Mouse (Mus musculus) intestine, postnatal 0 days (tissue): ENCODE measurements around the gene Adat3. TPM values are rescaled to one million over a fixed set of nuclear protein-coding genes. Genes with fewer than 3 reads are reported as not detected.
"Not testable (repeated sequence)": the region's sequence is repeated elsewhere in the genome, so short reads cannot be mapped to it uniquely, and the experiment has no call there.

Experiments used
- ATAC-seq: fragments of 200-750 bp; cut with Nextera tagmentation; 2 replicates; pipeline ENCODE4 v1.8.0; 2017; ENCODE audit warnings: mild to moderate bottlenecking, moderate TSS enrichment, moderate library complexity
- H3K27ac ChIP-seq: fragments of 300-500 bp; sonication (generic); 2 replicates; pipeline ENCODE4 v1.5.1; 2014; ENCODE audit warnings: mild to moderate bottlenecking, low read depth, low read length, moderate library complexity
- H3K27me3 ChIP-seq: fragments of 300-500 bp; sonication (generic); replicated peaks from 2 replicates; pipeline ENCODE4 v1.6.1; 2014; ENCODE audit warnings: low read length, mixed read lengths; ENCODE audit not compliant: control insufficient read depth, insufficient read depth
- H3K36me3 ChIP-seq: fragments of 300-500 bp; sonication (generic); 2 replicates; pipeline ENCODE4 v1.6.1; 2014; ENCODE audit warnings: mild to moderate bottlenecking, moderate library complexity; ENCODE audit not compliant: control insufficient read depth, insufficient read depth
- H3K4me1 ChIP-seq: fragments of 300-500 bp; sonication (generic); replicated peaks from 2 replicates; pipeline ENCODE4 v1.6.1; 2014; ENCODE audit warnings: antibody characterized with exemption, low read length, mixed read lengths; ENCODE audit not compliant: control insufficient read depth, insufficient read depth
- H3K4me2 ChIP-seq: fragments of 300-500 bp; sonication (generic); replicated peaks from 2 replicates; pipeline ENCODE4 v1.6.1; 2014; ENCODE audit warnings: low read depth, mild to moderate bottlenecking, moderate library complexity
- H3K4me3 ChIP-seq: fragments of 300-500 bp; sonication (generic); 2 replicates; pipeline ENCODE4 v1.5.1; 2014; ENCODE audit warnings: low read depth, low read length
- H3K9ac ChIP-seq: fragments of 300-500 bp; sonication (generic); 2 replicates; pipeline ENCODE4 v1.6.1; 2014; ENCODE audit warnings: mild to moderate bottlenecking, low read depth, low read length
- H3K9me3 ChIP-seq: fragments of 300-500 bp; sonication (generic); 2 replicates; pipeline ENCODE4 v1.6.1; 2016; ENCODE audit warnings: mixed run types; ENCODE audit not compliant: control insufficient read depth
- CTCF ChIP-seq: sonication (generic); IDR thresholded peaks from 2 replicates; pipeline ENCODE4 v1.5.1; 2016; ENCODE audit warnings: low read depth, mild to moderate bottlenecking, control low read depth, antibody characterized with exemption, moderate library complexity
- WGBS: fragments of 180-500 bp; shearing (Covaris S2); extraction: QIAGEN DNeasy Blood & Tissue Kit; methylation state at CpG from one replicate; pipeline ENCODE4 v1.1.7; 2014; 5-methylcytosine and 5-hydroxymethylcytosine counted together
- polyA plus RNA-seq: library from polyadenylated mRNA; unstranded; fragments of >200 nt; fragmentation: Nextera tagmentation; extraction: Ambion mirVana; gene quantifications from 2 replicates; pipeline ENCODE4 v1.2.1, GENCODE M21; 2015

Gene Adat3
- polyA plus RNA-seq, 1 experiment from 2014 or later: 5.4 TPM

GRCm38 (mm10) chr10:80589127-80589878 is 13.4 kb upstream of the Adat3 start:
- peak overlapping the region; percentile 93 for H3K9ac ChIP-seq
- peak overlapping the region; percentile 90 for H3K4me2 ChIP-seq
- peaks cover 25% of the 10 kb centered on the region; the same call in 1 of the 2 replicates for H3K36me3 ChIP-seq
- H3K4me1 ChIP-seq: peaks cover 9% of the 10 kb centered on the region; the same call in 1 of the 2 replicates
- H3K4me3 ChIP-seq: peak overlapping the region; percentile 96
- no peak for ATAC-seq
- WGBS: 10% methylated on average over 12 of the region's 12 CpGs
- peak overlapping the region; percentile 84 for H3K27ac ChIP-seq
- H3K9me3 ChIP-seq: no peaks in the 10 kb centered on the region
- TF ChIP-seq CTCF: no peak
- H3K27me3 ChIP-seq: no peaks in the 10 kb centered on the region

DNA sequence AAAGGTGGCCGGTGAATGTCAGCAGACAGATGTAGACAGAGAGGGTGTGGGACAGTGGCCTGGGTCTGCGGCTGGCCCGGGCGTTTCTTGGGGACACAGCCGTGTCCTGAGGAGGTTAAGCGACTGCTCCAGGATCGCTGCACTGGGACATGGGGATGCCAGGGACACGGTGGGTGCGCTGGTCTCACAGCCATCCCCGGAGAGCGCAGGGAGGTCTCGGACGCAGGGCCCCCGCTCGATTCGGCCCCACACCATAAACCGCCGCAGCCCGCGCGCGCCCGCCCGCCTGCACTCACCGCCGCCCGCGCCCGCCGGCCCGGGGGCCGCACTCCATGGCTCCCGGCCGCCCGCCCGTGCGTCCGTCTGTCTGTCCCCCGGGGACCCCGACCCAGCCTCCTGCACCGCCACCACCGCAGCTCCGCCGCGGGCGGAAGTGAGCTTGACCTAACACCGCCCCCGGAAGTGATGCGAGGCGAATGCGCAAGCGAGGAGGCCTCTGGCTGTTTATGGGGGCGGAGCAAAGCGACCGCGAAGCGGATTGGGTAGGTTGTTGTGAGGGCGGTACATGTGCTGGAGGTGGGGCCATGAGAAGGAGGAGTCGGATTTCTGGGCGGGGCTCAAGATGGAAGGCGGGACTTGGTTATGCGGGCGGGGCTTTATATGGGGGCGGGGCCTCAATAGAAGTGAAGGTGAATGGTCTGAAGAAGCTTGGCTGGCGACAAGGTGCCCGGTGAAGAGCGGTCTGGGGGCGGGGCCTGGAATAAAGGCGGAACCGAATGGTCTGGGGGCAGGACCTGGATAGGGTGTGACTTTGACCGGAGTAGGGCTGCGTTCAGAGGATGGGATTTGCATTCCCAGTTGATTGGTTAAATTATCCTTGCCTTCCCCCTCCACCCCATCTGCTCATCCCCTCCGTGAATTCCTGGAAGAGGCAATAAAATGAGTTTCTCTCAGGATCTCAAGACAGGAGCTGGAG is 12.5 kb upstream of the Adat3 start, which contains the start of gene Abhd17a:
Gene Abhd17a, minus strand, starts transcription at position 463 of the 976 bp plus-strand sequence.
- Histone ChIP-seq H3K9me3 (no peaks in the 10 kb centered on the region), H3K9ac (peak within 1 kb of the TSS; percentile 93), H3K4me1 (peaks cover 5% of the 10 kb centered on the region; the same call in 1 of the 2 replicates), H3K4me2 (peak within 1 kb of the TSS; percentile 90), H3K27ac (peak within 1 kb of the TSS; percentile 84), H3K27me3 (no peaks in the 10 kb centered on the region), H3K36me3 (peaks cover 17% of the 10 kb centered on the region; the same call in 1 of the 2 replicates), H3K4me3 (peak within 1 kb of the TSS; percentile 96)
- under 1% methylated on average over 73 of the region's 73 CpGs for WGBS
- no peak for TF ChIP-seq CTCF
- ATAC-seq: peak; percentile 94

DNA sequence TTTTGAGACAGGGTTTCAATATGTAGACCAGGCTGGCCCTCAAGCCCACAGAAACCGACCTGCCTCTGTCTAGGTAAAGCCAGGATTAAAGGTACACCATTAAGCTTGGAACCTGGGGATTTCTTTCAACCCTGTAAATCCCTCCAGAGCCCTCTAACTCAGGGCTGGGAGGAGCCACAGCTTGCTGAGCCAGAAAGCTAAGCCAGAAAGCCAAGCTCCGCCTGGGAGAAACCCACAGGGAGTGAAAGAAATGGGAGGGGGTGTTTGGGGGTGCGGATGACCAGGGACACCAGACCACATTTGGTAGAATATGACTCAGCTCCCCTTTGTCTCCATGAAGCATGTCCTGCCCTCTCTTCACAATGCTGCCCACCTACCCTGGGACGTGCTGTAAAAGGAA is 6.4 kb upstream of the Adat3 start:
- Histone ChIP-seq H3K27ac (no peak overlapping the region), H3K4me3 (no peak overlapping the region), H3K9ac (no peak overlapping the region), H3K4me2 (no peak overlapping the region), H3K9me3 (no peaks in the 10 kb centered on the region), H3K4me1 (no peaks in the 10 kb centered on the region), H3K27me3 (no peaks in the 10 kb centered on the region), H3K36me3 (no peaks in the 10 kb centered on the region)
- no peak for TF ChIP-seq CTCF
- WGBS: 40% methylated on average over 4 of the region's 4 CpGs
- ATAC-seq: no peak

DNA sequence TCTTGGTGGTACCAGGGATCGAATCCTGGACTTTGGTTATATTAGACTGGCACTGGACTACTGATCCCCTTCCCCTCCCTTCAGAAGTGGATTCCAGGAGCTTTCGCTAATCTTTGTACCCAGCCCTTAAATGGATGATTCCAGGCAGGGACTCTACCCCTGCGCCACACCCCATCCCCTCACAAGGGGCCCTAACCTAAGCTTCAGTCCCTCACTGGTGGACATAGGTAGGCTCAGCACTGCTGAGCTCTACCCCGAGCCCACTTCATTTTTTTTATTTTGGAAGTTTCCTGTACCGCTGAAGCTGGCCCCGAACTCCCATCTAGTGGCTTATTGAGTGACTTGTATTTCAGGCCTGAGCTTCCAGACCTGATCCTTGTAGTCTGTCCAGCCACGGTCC is 684 bp downstream of the Adat3 start:
- Histone ChIP-seq H3K9ac (peak overlapping the region; percentile 47; the same call in 1 of the 2 replicates), H3K4me2 (peak overlapping the region; percentile 69), H3K36me3 (peaks cover 23% of the 10 kb centered on the region), H3K9me3 (no peaks in the 10 kb centered on the region), H3K4me1 (no peaks in the 10 kb centered on the region; the same call in 1 of the 2 replicates), H3K4me3 (peak overlapping the region; percentile 69), H3K27ac (peak overlapping the region; percentile 82), H3K27me3 (no peaks in the 10 kb centered on the region)
- TF ChIP-seq CTCF: no peak
- WGBS: 20% methylated on average over 7 of the region's 7 CpGs
- peak; percentile 26; the same call in 1 of the 2 replicates for ATAC-seq

DNA sequence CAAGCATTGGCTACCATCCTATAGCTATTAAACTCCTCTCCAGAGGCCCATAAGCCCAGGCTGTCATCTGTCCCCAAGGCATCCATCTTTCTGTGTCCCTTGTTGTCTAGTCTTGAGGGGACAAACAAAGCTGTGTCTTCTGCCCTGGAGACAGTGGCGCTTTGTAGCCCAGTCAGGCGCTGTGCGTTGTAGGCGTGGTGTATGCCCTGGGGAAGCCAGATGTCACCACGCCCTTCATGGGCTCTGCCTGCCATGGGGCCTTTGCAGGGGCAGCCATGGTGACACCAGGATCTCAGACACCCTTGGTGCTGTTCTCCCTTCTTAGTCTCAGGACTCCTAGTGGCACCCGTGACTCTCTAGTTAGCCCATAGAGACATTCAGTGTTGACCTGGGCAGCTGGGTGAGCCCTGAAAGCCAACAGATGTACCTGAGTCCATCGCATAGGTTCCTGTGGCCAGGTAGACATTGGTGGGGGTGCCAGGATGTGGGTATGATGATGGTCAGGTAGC is 1.4 kb downstream of the Adat3 start:
- H3K4me2 ChIP-seq: peak overlapping the region; percentile 69
- H3K27ac ChIP-seq: peak overlapping the region; percentile 82
- H3K9me3 ChIP-seq: no peaks in the 10 kb centered on the region
- peak overlapping the region; percentile 28; the same call in 1 of the 2 replicates for H3K9ac ChIP-seq
- peak; percentile 13; the same call in 1 of the 2 replicates for ATAC-seq
- H3K4me3 ChIP-seq: peak overlapping the region; percentile 69
- 47% methylated on average over 7 of the region's 7 CpGs for WGBS
- TF ChIP-seq CTCF: no peak
- H3K27me3 ChIP-seq: no peaks in the 10 kb centered on the region
- no peaks in the 10 kb centered on the region; the same call in 1 of the 2 replicates for H3K4me1 ChIP-seq
- peaks cover 29% of the 10 kb centered on the region for H3K36me3 ChIP-seq

- H3K9me3 ChIP-seq: no peaks in the 10 kb centered on the region
- H3K36me3 ChIP-seq: peaks cover 29% of the 10 kb centered on the region
- no peak for TF ChIP-seq CTCF
- H3K9ac ChIP-seq: no peak overlapping the region
- H3K4me1 ChIP-seq: no peaks in the 10 kb centered on the region; the same call in 1 of the 2 replicates
- peak overlapping the region; percentile 82; the same call in 1 of the 2 replicates for H3K27ac ChIP-seq
- WGBS: 77% methylated on average over 2 of the region's 2 CpGs
- ATAC-seq: no peak
- H3K27me3 ChIP-seq: no peaks in the 10 kb centered on the region
- H3K4me3 ChIP-seq: no peak overlapping the region
- no peak overlapping the region for H3K4me2 ChIP-seq
Observed at GRCm38 (mm10) chr10:80604988-80605387, 2.3 kb downstream of the Adat3 start.

DNA sequence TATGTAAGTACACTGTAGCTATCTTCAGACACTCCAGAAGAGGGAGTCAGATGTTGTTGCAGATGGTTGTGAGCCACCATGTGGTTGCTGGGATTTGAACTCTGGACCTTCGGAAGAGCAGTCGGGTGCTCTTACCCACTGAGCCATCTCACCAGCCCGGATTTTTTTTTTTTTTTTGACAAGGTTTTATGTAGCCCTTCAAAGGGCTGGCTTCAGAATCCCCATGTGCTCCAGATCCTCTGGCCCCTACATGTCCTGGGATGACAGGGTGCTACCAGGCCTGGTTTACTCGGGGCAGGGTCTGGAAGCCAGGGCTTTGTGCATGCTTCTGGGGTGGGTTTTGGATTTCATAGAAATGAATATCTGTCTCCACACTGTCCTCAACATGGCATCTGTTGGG is 3.0 kb downstream of the Adat3 start, which contains the start of gene Gm49322:
Gene Gm49322, plus strand, starts transcription at position 301 of the 400 bp plus-strand sequence.
- H3K4me2 ChIP-seq: peak within 1 kb of the TSS; percentile 47
- not testable (repeated sequence) for H3K9me3 ChIP-seq, H3K4me1 ChIP-seq, ATAC-seq, H3K27me3 ChIP-seq, H3K9ac ChIP-seq, H3K4me3 ChIP-seq
- peak within 1 kb of the TSS; percentile 82 for H3K27ac ChIP-seq
- H3K36me3 ChIP-seq: peaks cover 29% of the 10 kb centered on the region
- WGBS: 72% methylated on average over 4 of the region's 4 CpGs
